Mouse (Mus musculus) cortical plate, adult 2 months (tissue): ENCODE data around the gene Gsdme.

Experiments
- CTCF ChIP-seq: fragments of 200-500 bp; IDR thresholded peaks from 2 replicates; pipeline ENCODE4 v1.5.1; 2011; ENCODE audit warnings: mild to moderate bottlenecking, control low read depth, low read length; ENCODE audit not compliant: insufficient read depth; ENCODE audit errors: extremely low read depth
- POLR2A ChIP-seq: fragments of 200-500 bp; IDR thresholded peaks from 2 replicates; pipeline ENCODE4 v1.6.1; 2011; ENCODE audit warnings: mild to moderate bottlenecking, low read length, control low read depth; ENCODE audit not compliant: insufficient read depth; ENCODE audit errors: extremely low read depth

DNA sequence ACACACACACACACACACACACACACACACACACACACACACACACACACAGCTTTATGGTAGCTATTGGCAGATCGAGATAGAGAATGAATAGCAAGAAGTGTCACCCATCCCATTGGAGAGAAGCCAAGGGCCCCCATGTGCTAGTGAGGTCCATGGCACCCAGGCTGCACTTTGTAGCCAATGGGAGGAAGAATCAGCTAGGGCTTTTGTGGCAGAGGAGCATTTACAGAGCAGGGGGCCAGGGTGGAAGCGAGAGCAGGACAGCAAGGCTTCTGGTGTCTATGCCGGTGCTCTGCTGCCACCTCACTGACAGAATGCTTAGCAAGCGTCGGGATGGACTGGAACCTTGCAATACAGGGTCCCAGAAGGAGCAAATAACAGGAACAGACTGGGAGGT is 8.3 kb downstream of the Gsdme start:
- TF ChIP-seq CTCF (no peak), POLR2A (no peak)
